Mouse (Mus musculus): ENCODE measurements at regions not wholly inside any gene's neighbourhood (a gene's known extent, or its start where the extent isn't known, plus 50 kb on each side); places are given as distances from the start of the nearest gene placed in this dataset.
A peak's percentile ranks its signal among the peaks of the same experiment; 100 is the strongest.

DNA sequence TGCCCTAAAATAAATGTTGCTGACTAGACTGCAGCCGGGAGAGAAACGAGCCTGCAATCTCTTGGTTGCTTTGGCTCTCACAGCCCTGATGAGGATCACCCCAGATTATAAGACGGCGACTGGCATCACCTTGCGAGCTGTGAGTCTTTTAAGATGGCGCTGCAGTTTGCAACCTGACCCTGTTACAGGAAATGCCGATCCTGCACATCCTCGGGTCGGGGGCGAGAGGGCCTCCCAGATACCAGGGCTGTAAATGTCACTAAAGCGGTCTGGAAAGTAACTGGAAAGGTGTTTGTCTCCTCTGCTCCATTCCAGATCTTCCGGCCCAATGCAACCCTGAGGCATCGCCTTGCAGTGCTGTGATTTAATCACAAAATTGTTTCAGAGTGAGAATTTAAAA, 53.4 kb downstream of the Cartpt start:
- DNase-seq (ENCODE audit: low spot score): no peak

DNA sequence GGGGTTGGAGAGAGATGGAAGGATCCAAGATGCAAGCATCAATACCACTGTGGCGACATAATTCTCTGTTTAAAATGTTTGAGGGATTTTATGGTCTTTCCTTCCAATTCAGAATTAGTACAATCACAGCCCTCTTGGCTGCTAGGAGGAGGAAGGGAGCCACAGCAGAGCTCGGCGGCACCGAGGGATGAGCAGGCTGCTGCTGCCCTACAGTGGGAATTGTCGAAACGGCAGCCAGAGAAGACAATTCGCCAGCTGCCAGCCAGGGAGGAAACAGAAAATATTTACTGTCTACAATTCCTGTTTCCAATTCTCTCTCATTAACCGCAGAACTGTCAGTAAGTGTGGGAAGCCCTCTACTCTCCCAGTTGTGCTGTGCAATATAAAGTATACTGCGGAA, 58.3 kb downstream of the Cartpt start:
- DNase-seq (ENCODE audit: low spot score): no peak

- DNase-seq (ENCODE audit: low spot score): no peak
Observed at GRCm38 (mm10) chr13:99839446-99839845, 61.4 kb downstream of the Cartpt start.

DNA sequence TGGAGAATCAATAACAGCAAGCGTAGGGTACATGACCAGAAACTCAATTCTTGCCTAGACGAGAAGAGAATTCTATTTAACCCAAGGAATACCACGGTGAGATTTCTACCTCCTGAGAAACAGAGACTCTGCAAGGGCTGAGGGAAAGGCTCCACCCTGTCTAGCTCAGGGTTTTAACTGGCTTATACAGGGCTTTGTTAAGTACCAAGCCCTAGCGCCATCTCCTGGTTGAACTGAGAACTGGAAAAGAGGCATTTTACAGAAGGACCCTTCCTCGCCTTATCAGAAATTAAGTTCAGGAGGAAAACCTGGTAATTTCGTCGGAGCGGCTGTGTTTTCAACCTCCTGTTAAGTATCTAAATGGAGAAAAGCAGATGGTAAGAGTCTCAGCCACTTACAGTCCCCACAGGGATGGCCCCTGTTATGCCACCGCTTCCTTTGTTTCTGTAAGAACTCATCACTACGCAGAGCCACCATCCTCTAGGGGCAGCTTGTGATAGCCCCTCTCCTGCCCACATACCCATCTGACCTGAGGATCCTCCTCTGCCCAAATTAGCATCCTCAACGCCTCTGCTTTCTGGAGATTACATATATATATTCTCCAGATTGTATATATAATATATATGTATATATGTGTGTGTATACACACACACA, 63.0 kb downstream of the Cartpt start:
- DNase-seq (ENCODE audit: low spot score): peak; percentile 71

DNA sequence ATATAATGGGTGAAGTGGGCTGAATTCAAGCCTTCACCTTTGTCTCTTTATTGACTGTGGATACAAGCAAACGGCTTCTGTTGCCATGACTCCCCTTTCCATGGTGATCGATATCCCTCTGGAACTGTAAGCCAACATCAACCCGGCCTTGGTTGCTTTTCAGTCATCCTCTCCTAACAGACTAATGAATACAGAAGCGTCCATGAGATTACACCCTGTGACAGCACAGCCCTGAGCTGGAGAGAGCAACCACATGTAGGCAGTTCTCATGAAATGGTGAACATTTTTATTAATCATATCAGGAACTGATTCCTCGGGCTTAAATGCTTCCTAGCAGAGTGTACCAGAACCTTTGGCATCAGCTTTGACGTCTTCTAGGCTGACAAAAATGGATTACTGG, 63.7 kb downstream of the Cartpt start:
- no peak for DNase-seq (ENCODE audit: low spot score)

DNA sequence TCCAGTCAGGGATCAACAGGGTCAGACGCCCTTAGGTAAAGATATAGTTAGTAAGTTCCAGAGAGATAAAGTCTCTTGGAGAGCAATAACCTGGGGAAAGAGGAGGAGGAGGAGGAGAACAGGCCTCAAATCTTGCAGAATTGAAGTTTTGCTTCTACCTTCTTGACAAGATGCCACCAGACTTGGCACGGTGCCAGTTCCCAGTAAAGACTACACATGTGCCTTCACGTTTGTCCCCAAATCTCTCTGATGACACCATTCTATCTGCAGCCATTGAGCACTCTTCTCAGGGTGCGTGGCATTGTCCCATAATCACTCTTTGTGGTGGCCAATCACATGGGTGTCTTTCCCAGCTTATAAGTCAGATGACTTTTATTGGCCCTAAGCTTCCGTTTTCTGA, 64.3 kb downstream of the Cartpt start:
- DNase-seq (ENCODE audit: low spot score): no peak

DNA sequence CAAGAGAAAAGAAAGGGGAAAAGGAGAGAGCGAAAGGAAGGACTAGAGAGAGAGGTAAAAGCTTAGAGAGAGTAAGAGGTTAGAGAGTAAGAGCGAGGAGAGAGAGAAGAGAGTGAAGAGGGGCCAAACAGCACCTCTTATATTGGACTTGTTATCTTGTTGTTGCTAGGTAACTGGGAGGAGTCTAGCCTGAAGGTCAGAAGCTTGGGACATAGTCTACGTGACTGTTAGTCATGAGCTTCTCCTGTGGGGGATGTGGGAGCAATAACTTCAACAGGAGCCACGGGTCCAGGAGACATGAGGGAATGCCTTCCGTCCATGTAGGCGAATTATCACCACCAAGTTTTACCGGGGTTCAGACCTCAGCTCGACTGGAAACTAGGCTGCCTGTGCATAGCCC, 65.4 kb downstream of the Cartpt start:
- no peak for DNase-seq (ENCODE audit: low spot score)

DNA sequence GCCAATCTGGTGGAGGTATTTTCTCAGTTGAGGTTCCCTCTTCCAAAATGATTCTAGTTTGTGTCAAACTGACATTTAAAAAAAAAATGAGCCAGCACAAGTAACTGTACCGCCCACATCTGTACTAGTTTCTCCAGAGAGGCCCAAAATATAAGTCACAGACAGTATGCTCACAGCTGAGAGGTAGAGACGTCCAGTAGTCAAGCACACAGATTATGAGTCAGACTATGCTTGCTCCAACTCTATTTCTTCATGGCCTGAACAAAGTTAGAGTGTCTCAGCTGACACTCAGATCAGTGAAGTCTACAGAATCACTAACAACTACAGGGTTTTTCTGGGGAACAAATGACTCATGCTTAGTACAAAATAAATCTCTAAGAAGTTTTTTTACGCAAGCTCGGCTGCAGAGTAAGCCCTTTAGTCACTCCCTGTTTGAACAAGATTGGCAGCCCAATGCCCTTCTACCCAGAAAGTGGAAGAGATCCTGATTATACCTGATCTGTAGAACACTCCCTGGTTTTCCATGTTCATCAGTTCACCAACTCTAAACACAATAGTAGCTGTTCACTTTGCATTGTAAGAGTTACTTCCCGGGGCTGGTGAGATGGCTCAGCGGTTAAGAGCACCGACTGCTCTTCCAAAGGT, 70.7 kb downstream of the Cartpt start:
- no peak for DNase-seq (ENCODE audit: low spot score)

- DNase-seq (ENCODE audit: low spot score): no peak
Observed at GRCm38 (mm10) chr13:99827573-99827972, 73.3 kb downstream of the Cartpt start.

- DNase-seq (ENCODE audit: low spot score): no peak
Observed at GRCm38 (mm10) chr13:99824625-99825024, 76.3 kb downstream of the Cartpt start.

- no peak for DNase-seq (ENCODE audit: low spot score)
Observed at GRCm38 (mm10) chr13:99816666-99817065, 84.2 kb downstream of the Cartpt start.

- no peak for DNase-seq (ENCODE audit: low spot score)
Observed at GRCm38 (mm10) chr13:99815786-99816185, 85.1 kb downstream of the Cartpt start.

- DNase-seq (ENCODE audit: low spot score): no peak
Observed at GRCm38 (mm10) chr13:99814801-99815200, 86.1 kb downstream of the Cartpt start.

GRCm38 (mm10) chr13:99814033-99814556, 86.8 kb downstream of the Cartpt start:
- no peak for DNase-seq (ENCODE audit: low spot score)

DNA sequence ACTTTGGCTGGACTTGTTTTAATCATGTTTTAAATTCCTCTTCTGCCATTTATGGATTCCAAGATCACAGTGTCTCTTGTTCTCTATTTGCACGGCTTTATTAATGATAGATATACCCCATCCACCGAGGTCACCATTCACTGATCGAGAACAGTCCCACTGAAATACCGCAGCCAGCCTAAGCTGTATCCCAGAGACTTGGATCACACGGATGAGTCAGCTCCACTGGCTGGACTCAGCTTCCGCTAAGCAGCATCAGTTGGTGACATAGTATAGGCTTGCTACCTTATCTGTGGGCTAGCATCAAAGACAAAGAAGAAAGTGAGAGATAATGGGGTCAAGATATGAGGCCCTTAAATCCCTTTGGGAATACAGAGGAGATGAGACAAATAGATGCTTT, 106.4 kb downstream of the Cartpt start:
- no peak for DNase-seq (ENCODE audit: low spot score)

DNA sequence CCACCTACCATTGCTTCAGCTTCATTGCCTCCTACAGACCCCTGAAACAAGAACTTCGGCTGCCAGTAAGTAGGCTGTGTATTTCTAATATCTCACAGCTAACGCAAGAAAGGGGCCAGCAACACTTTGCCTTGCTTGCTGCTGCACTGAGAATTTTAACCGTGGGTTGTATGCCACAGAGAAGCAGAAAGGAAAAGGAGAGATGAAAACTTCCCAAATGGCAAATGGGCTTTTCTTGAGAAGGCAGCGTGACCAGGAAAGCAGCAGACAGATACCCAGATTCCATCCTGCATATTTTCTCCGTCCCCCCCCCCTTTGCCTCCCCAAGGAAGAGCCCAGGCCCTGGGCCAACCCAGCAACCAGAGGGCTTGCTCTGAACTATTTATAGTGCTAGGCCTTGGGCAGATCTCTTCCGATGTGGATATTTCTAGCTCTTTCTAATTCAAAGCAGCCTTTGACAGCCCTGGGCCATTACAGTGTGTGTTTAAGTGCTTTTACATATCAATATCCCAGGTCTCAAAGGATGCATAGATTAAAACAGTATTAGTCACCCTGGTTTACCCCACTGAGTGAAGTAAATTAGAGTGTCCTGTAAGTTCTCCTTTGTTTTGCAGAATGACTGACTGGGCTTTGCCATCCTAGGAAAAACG, 107.0 kb downstream of the Cartpt start:
- no peak for DNase-seq (ENCODE audit: low spot score)

GRCm38 (mm10) chr13:99793001-99793400, 107.9 kb downstream of the Cartpt start:
- DNase-seq (ENCODE audit: low spot score): no peak

- DNase-seq (ENCODE audit: low spot score): no peak
Observed at GRCm38 (mm10) chr13:99790951-99791350, 109.9 kb downstream of the Cartpt start.

GRCm38 (mm10) chr13:99787760-99788159, 113.1 kb downstream of the Cartpt start:
- DNase-seq (ENCODE audit: low spot score): no peak

GRCm38 (mm10) chr13:99785427-99785826, 115.5 kb downstream of the Cartpt start:
- no peak for DNase-seq (ENCODE audit: low spot score)

- DNase-seq (ENCODE audit: low spot score): no peak
Observed at GRCm38 (mm10) chr13:99784314-99784713, 116.6 kb downstream of the Cartpt start.

GRCm38 (mm10) chr13:99782883-99783721, 117.8 kb downstream of the Cartpt start:
- no peak for DNase-seq (ENCODE audit: low spot score)

Measured in lung, postnatal 25 days (tissue).